25 mouse cellular contexts compared by ENCODE assay signal in genomic region chr19:30151290-30151689, GRCm38 (mm10). TPM values are rescaled to one million over a fixed set of nuclear protein-coding genes. Genes with fewer than 3 reads are reported as not detected.
A peak's percentile ranks its signal among the peaks of the same experiment; 100 is the strongest.
DNase-seq lines count a peak whose midpoint lies in the region; ATAC-seq and TF ChIP-seq lines count a peak whose summit lies in the region.
"Had no signal": no experiment of that assay in that cellular context is flagged by ENCODE, and none has a peak within 500 bp of the region (broad histone marks: within the 10 kb centered on the region; RNA-seq: fewer than 3 reads in every experiment).

No protein-coding gene starts in this region.

- WGBS in heart, embryonic 10.5 days, result 88% methylated on average over 10 of the region's 10 CpGs
- WGBS in liver, embryonic 16.5 days (ENCODE audit: insufficient replicate concordance), result 69% methylated on average over 10 of the region's 10 CpGs

- H3K4me2 ChIP-seq in CH12.LX (ENCODE audit: insufficient read depth, low read depth, poor library complexity, severe bottlenecking), result peak overlapping the region; percentile 84
- H3K4me2 ChIP-seq in liver, embryonic 16.5 days (ENCODE audit: low read depth, low read length), result no peak overlapping the region
- H3K4me2 ChIP-seq: embryonic facial prominence, embryonic 15.5 days; forebrain, embryonic 13.5 days; heart, embryonic 15.5 days; kidney, embryonic 15.5 days; lung, embryonic 14.5 days; midbrain, embryonic 15.5 days; neural tube, embryonic 15.5 days had no signal

- no peaks in the 10 kb centered on the region for H3K79me2 ChIP-seq in CH12.LX (replicated peaks; ENCODE audit: control insufficient read depth, extremely low read depth, insufficient read depth, poor library complexity, severe bottlenecking)

- no peak for TF ChIP-seq RAD21 in CH12.LX (IDR thresholded peaks at IDR 0.05; ENCODE audit: low read depth, low read length)

- H3K9ac ChIP-seq in CH12.LX (ENCODE audit: insufficient read depth, low read depth), result no peak overlapping the region
- no peak overlapping the region for H3K9ac ChIP-seq in liver, embryonic 16.5 days (ENCODE audit: low read depth, low read length)
- H3K9ac ChIP-seq: embryonic facial prominence, embryonic 15.5 days; forebrain, embryonic 13.5 days; heart, embryonic 15.5 days; kidney, embryonic 15.5 days; lung, embryonic 14.5 days; midbrain, embryonic 15.5 days; neural tube, embryonic 15.5 days had no signal

- TF ChIP-seq CTCF in CH12.LX (conservative IDR thresholded peaks at IDR 0.05 in 1 of 2, IDR thresholded peaks at IDR 0.05 in 1 of 2; ENCODE audit: low read depth in 2 of 2, low read length in 2 of 2), result no peak

- dilution Hi-C loops in CH12.LX (cut with MboI; ENCODE audit: extremely low pct_ligation_motif_present, extremely low pct_unique_long_range_greater_than_20kb, low sequenced_read_pairs), result no loop called here

- in situ Hi-C loops in CH12.LX (cut with MboI; ENCODE audit: low pct_ligation_motif_present, low pct_unique_long_range_greater_than_20kb, low sequenced_read_pairs), result no loop called here

- H3K9me3 ChIP-seq in heart, embryonic 10.5 days, result no peaks in the 10 kb centered on the region
- no peaks in the 10 kb centered on the region for H3K9me3 ChIP-seq in CH12.LX (replicated peaks; ENCODE audit: low read length)
- no peaks in the 10 kb centered on the region for H3K9me3 ChIP-seq in liver, embryonic 16.5 days (replicated peaks; ENCODE audit: control insufficient read depth, low read length)
- H3K9me3 ChIP-seq: embryonic facial prominence, embryonic 10.5 days; embryonic facial prominence, embryonic 15.5 days; forebrain, embryonic 13.5 days; heart, embryonic 15.5 days; kidney, embryonic 15.5 days; midbrain, embryonic 10.5 days; midbrain, embryonic 15.5 days; neural tube, embryonic 15.5 days had no signal

- H3K4me3 ChIP-seq in heart, embryonic 10.5 days, result no peak overlapping the region
- no peak overlapping the region for H3K4me3 ChIP-seq in CH12.LX (replicated peaks in 1 of 3; ENCODE audit: low read depth in 2 of 3, low read length in 2 of 3, poor library complexity in 1 of 3)
- no peak overlapping the region for H3K4me3 ChIP-seq in liver, embryonic 16.5 days (ENCODE audit: low read depth, low read length)
- H3K4me3 ChIP-seq: embryonic facial prominence, embryonic 10.5 days; embryonic facial prominence, embryonic 15.5 days; forebrain, embryonic 13.5 days; heart, embryonic 15.5 days; kidney, embryonic 15.5 days; layer of hippocampus, adult 2 months; midbrain, embryonic 10.5 days; midbrain, embryonic 15.5 days; neural tube, embryonic 15.5 days had no signal

- H3K27me3 ChIP-seq in heart, embryonic 10.5 days (ENCODE audit: insufficient read depth, poor library complexity, severe bottlenecking), result no peaks in the 10 kb centered on the region
- H3K27me3 ChIP-seq in CH12.LX (replicated peaks), result no peaks in the 10 kb centered on the region
- no peaks in the 10 kb centered on the region for H3K27me3 ChIP-seq in liver, embryonic 16.5 days (ENCODE audit: control insufficient read depth, insufficient read depth, low read depth, low read length)
- H3K27me3 ChIP-seq: embryonic facial prominence, embryonic 15.5 days; forebrain, embryonic 13.5 days; heart, embryonic 15.5 days; kidney, embryonic 15.5 days; midbrain, embryonic 15.5 days; neural tube, embryonic 15.5 days had no signal

- TF ChIP-seq POLR2A in CH12.LX (IDR thresholded peaks at IDR 0.05; ENCODE audit: low read depth, low read length), result no peak

- peak; percentile 90 for DNase-seq in heart, adult 11 months
- no peak for DNase-seq in heart, embryonic 10.5 days (ENCODE audit: low spot score)
- no peak for DNase-seq in CH12.LX (ENCODE audit: extremely low read depth)
- DNase-seq in adrenal gland, postnatal 14 days, result peak; percentile 70
- no peak for DNase-seq in lung, postnatal 14 days
- DNase-seq: cerebellum, adult 9-11 months; gastrocnemius, postnatal 10 days; kidney, adult 18-20 months; kidney, postnatal 36 days; left cerebral cortex, postnatal 4 days; lung, embryonic 14.5 days; right cerebral cortex, adult 18-20 months had no signal

- H3K27ac ChIP-seq in heart, embryonic 10.5 days, result no peak overlapping the region
- no peak overlapping the region for H3K27ac ChIP-seq in CH12.LX (ENCODE audit: insufficient read depth, low read depth)
- no peak overlapping the region for H3K27ac ChIP-seq in liver, embryonic 16.5 days (ENCODE audit: low read length)
- H3K27ac ChIP-seq: embryonic facial prominence, embryonic 10.5 days; embryonic facial prominence, embryonic 15.5 days; forebrain, embryonic 13.5 days; heart, embryonic 15.5 days; kidney, embryonic 15.5 days; layer of hippocampus, adult 2 months; midbrain, embryonic 10.5 days; midbrain, embryonic 15.5 days; neural tube, embryonic 15.5 days had no signal

- TF ChIP-seq EP300 in CH12.LX (IDR thresholded peaks at IDR 0.05; ENCODE audit: low read length), result no peak

- ATAC-seq in liver, embryonic 16.5 days (ENCODE audit: low read depth), result peak; percentile 62
- ATAC-seq in erythroid progenitor cell, adult 5-6 weeks (replicated peaks; ENCODE audit: low FRiP score, poor library complexity, severe bottlenecking), result no peak
- ATAC-seq: forebrain, embryonic 13.5 days; hindbrain, embryonic 16.5 days; midbrain, embryonic 15.5 days had no signal

- H3K4me1 ChIP-seq in heart, embryonic 10.5 days, result peaks cover 5% of the 10 kb centered on the region; the same call in 1 of the 2 replicates
- H3K4me1 ChIP-seq in CH12.LX (ENCODE audit: control insufficient read depth in 1 of 2, insufficient read depth in 2 of 2), result peaks cover 0 to 5% of the 10 kb centered on the region in 2 experiments; a peak in 2 of 4 replicates
- H3K4me1 ChIP-seq in liver, embryonic 16.5 days (ENCODE audit: control insufficient read depth, low read depth, low read length), result no peaks in the 10 kb centered on the region
- H3K4me1 ChIP-seq: embryonic facial prominence, embryonic 15.5 days; heart, embryonic 15.5 days; kidney, embryonic 15.5 days had no signal

- H3K36me3 ChIP-seq in heart, embryonic 10.5 days, result peaks cover 2% of the 10 kb centered on the region; the same call in 1 of the 2 replicates
- no peaks in the 10 kb centered on the region for H3K36me3 ChIP-seq in CH12.LX (replicated peaks in 1 of 2; ENCODE audit: control insufficient read depth in 1 of 2, insufficient read depth in 1 of 2, low read length in 1 of 2)
- H3K36me3 ChIP-seq in liver, embryonic 16.5 days (ENCODE audit: control insufficient read depth, insufficient read depth), result no peaks in the 10 kb centered on the region
- H3K36me3 ChIP-seq: embryonic facial prominence, embryonic 15.5 days; heart, embryonic 15.5 days; kidney, embryonic 15.5 days; midbrain, embryonic 15.5 days; neural tube, embryonic 15.5 days had no signal

TF ChIP-seq in CH12.LX, 34 proteins besides CTCF, POLR2A, EP300 and RAD21:
- TF ChIP-seq MAFK (IDR thresholded peaks at IDR 0.05; ENCODE audit: insufficient replicate concordance, low read length) (no peak), KAT2A (IDR thresholded peaks at IDR 0.05; ENCODE audit: insufficient replicate concordance, low read length) (no peak), UBTF (IDR thresholded peaks at IDR 0.05; ENCODE audit: low read depth, low read length) (no peak), IRF4 (IDR thresholded peaks at IDR 0.05; ENCODE audit: low read depth, low read length) (no peak), MEF2A (IDR thresholded peaks at IDR 0.05; ENCODE audit: borderline replicate concordance, low read depth, low read length) (no peak), NRF1 (IDR thresholded peaks at IDR 0.05; ENCODE audit: low read depth, low read length) (no peak), BHLHE40 (IDR thresholded peaks at IDR 0.05; ENCODE audit: low read depth, low read length) (no peak), ZC3H11A (IDR thresholded peaks at IDR 0.05; ENCODE audit: low read depth, low read length) (no peak)
TF ChIP-seq in CH12.LX: peak in this region for 0.

RNA-seq across cellular contexts. Expression of gene Gldc, which starts 23.9 kb away (rescaled TPM):
- 9.4 and 12.7 TPM in 2 replicates for polyA plus RNA-seq in heart, embryonic 10.5 days (2016; fragmentation: Nextera tagmentation; extraction: Ambion mirVana)
- total RNA-seq in CH12.LX (2012; rRNA removed) (1.3 and 1.8 TPM in 2 replicates), CH12.LX (2014; rRNA removed) (0.24 and 0.30 TPM in 2 replicates)
- 0.64 and 0.87 TPM in 2 replicates for polyA plus RNA-seq in CH12.LX (2012; ENCODE audit: insufficient read length, low read depth)
- 1.7 and 15.3 TPM in 2 replicates for total RNA-seq in adrenal gland, postnatal 14 days (2021)
- 25.6 and 28.5 TPM in 2 replicates for polyA plus RNA-seq in liver, embryonic 16.5 days (2015; fragmentation: Nextera tagmentation; extraction: Ambion mirVana)
- not detected in 2 replicates for total RNA-seq in erythroid progenitor cell, adult 5-6 weeks (2015; ENCODE audit: low replicate concordance)
- total RNA-seq in erythroid progenitor cell, adult 5-6 weeks (2017; ENCODE audit: low replicate concordance), result not detected in 2 replicates
- total RNA-seq: megakaryocyte progenitor cell, adult 5-6 weeks had no signal

Comparison
In these comparisons a context has a peak if more than half of its experiments do, and no peak if none do; other contexts are left out.
1. DNase-seq: peak in heart, adult 11 months (single experiment) and adrenal gland, postnatal 14 days (single experiment); none in heart, embryonic 10.5 days (single experiment), CH12.LX (single experiment) and lung, postnatal 14 days (single experiment).